Mouse (Mus musculus) kidney, embryonic 15.5 days (tissue): ENCODE measurements around the gene Plekha7. TPM values are rescaled to one million over a fixed set of nuclear protein-coding genes. Genes with fewer than 3 reads are reported as not detected.

Experiments
- ATAC-seq: fragments of 200-750 bp; cut with Nextera tagmentation; replicated peaks from 2 replicates; pipeline ENCODE4 v1.8.0; 2017; ENCODE audit warnings: moderate TSS enrichment; ENCODE audit not compliant: low FRiP score
- H3K27ac ChIP-seq: fragments of 300-500 bp; sonication (generic); 2 replicates; pipeline ENCODE4 v1.5.1; 2015; ENCODE audit warnings: mild to moderate bottlenecking, inconsistent platforms
- H3K27me3 ChIP-seq: fragments of 300-500 bp; sonication (generic); 2 replicates; pipeline ENCODE4 v1.6.1; 2015; ENCODE audit warnings: inconsistent platforms
- H3K36me3 ChIP-seq: fragments of 300-500 bp; sonication (generic); 2 replicates; pipeline ENCODE4 v1.6.1; 2015; ENCODE audit warnings: inconsistent platforms
- H3K4me1 ChIP-seq: fragments of 300-500 bp; sonication (generic); 2 replicates; pipeline ENCODE4 v1.6.1; 2015; ENCODE audit warnings: inconsistent platforms
- H3K4me2 ChIP-seq: fragments of 300-500 bp; sonication (generic); 2 replicates; pipeline ENCODE4 v1.6.1; 2015; ENCODE audit warnings: moderate library complexity, mild to moderate bottlenecking, inconsistent platforms
- H3K4me3 ChIP-seq: fragments of 300-500 bp; sonication (generic); replicated peaks from 2 replicates; pipeline ENCODE4 v1.5.1; 2015; ENCODE audit warnings: mild to moderate bottlenecking, inconsistent platforms
- H3K9ac ChIP-seq: fragments of 300-500 bp; sonication (generic); 2 replicates; pipeline ENCODE4 v1.6.1; 2015; ENCODE audit warnings: mild to moderate bottlenecking, inconsistent platforms
- H3K9me3 ChIP-seq: fragments of 300-500 bp; sonication (generic); replicated peaks from 2 replicates; pipeline ENCODE4 v1.6.1; 2016; ENCODE audit warnings: inconsistent platforms
- WGBS: fragments of 180-500 bp; shearing (Covaris S2); methylation state at CpG from one replicate; pipeline ENCODE4 v1.1.7; 2015; ENCODE audit warnings: mixed read lengths; 5-methylcytosine and 5-hydroxymethylcytosine counted together
- polyA plus RNA-seq: library from polyadenylated mRNA; unstranded; fragments of >200 nt; fragmentation: Nextera tagmentation; extraction: Ambion mirVana; gene quantifications from 2 replicates; pipeline ENCODE4 v1.2.1, GENCODE M21; 2015

Plekha7 gene
- polyA plus RNA-seq, 1 experiment from 2014 or later = 14.1 TPM

DNA sequence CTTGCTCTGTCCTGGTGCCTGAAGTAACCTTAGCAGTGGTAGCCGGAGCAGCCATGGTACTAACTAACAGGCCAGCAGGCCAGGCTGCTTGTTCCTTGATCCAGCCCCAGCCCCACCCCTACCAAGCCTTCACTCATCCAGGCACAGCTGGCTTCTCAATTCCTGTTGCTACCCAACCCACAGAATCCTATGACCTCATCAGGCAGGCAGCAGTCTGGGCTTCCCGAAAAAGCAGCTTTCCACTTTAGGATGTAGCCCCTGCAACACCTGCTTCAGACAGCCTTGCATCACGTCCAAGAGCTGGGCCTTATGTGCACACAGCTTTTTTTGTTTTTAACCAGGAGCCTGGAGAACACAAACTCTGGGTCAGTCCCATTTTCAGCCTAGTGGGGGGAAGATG is 117.0 kb downstream of the Plekha7 start:
- ATAC-seq = no peak
- Histone ChIP-seq H3K9me3 (no peaks in the 10 kb centered on the region), H3K9ac (no peak overlapping the region), H3K27me3 (no peaks in the 10 kb centered on the region), H3K4me3 (no peak overlapping the region), H3K36me3 (no peaks in the 10 kb centered on the region), H3K27ac (no peak overlapping the region), H3K4me1 (peaks cover 3% of the 10 kb centered on the region; the same call in 1 of the 2 replicates), H3K4me2 (no peak overlapping the region)
- 32% methylated on average over 3 of the region's 3 CpGs for WGBS

DNA sequence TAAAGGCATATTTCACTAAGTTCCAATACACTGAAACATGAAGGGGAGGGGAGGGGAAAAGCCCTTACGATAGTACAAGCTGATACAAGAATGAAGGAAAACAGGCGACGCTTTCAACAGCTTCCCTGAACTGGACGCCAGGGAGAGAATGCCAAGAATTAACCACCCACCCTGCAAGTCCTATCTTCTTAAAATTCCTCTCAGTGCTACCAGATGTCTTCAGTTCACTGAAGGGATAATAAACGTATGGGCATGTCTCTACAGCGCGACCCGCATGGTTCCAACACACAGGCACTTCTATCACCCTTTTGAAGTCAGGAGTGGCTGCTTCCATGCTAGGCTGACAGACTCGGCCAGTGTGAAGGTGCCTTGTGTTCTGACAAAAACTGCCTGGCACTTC is 118.5 kb downstream of the Plekha7 start:
- Histone ChIP-seq H3K9me3 (no peaks in the 10 kb centered on the region), H3K27ac (no peak overlapping the region), H3K4me3 (no peak overlapping the region), H3K4me2 (no peak overlapping the region), H3K9ac (no peak overlapping the region), H3K4me1 (peaks cover 3% of the 10 kb centered on the region; the same call in 1 of the 2 replicates), H3K27me3 (no peaks in the 10 kb centered on the region), H3K36me3 (no peaks in the 10 kb centered on the region)
- 52% methylated on average over 9 of the region's 9 CpGs for WGBS
- no peak for ATAC-seq

DNA sequence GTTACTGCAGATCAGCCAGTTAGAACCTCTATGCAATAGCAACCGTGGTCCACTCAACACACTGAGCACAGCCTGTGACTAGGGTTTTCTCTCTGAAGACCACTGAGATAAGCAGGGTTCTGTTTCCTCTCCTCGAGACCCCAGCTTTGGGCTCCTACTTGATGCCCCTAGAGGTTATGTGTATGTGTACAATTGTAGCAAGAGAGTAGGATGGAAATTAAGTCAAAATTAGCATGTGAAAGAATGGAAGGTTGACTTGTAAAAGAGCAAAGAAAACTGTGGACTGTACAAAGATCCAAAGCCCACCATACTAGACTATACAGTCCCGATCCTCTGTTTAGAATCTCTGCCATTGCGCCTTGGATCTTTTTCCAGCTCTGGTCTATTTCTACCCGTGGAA is 119.8 kb downstream of the Plekha7 start:
- H3K27ac ChIP-seq = no peak overlapping the region
- no peaks in the 10 kb centered on the region for H3K9me3 ChIP-seq
- H3K4me1 ChIP-seq = peaks cover 3% of the 10 kb centered on the region; the same call in 1 of the 2 replicates
- H3K4me3 ChIP-seq = no peak overlapping the region
- ATAC-seq = no peak
- no peaks in the 10 kb centered on the region for H3K36me3 ChIP-seq
- H3K4me2 ChIP-seq = no peak overlapping the region
- no peaks in the 10 kb centered on the region for H3K27me3 ChIP-seq
- 85% methylated on average over 5 of the region's 5 CpGs for WGBS
- H3K9ac ChIP-seq = no peak overlapping the region

DNA sequence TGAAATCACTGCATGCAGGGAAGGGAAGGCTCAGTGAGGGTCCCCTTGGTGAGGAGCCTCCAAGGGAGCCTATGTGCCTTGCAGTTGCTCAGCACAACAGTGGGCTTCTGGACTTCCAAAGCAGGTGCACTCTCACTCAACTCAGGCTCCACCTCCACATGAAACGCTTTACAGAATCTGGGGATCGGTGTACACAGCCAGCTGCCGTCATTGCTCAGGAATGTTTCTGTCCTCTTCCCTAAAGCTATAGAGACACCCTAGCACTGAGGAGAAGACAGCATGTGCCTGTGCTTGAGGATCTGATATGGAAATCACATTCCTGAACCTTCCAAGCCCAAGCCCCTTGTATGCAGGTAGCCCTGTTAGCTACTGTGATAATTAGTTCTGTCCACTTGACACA is 120.7 kb downstream of the Plekha7 start:
- Histone ChIP-seq H3K27me3 (no peaks in the 10 kb centered on the region), H3K27ac (no peak overlapping the region), H3K36me3 (no peaks in the 10 kb centered on the region), H3K9ac (no peak overlapping the region), H3K4me1 (peaks cover 3% of the 10 kb centered on the region; the same call in 1 of the 2 replicates), H3K4me3 (no peak overlapping the region), H3K9me3 (no peaks in the 10 kb centered on the region), H3K4me2 (no peak overlapping the region)
- ATAC-seq = no peak
- WGBS = 80% methylated on average over 3 of the region's 3 CpGs

DNA sequence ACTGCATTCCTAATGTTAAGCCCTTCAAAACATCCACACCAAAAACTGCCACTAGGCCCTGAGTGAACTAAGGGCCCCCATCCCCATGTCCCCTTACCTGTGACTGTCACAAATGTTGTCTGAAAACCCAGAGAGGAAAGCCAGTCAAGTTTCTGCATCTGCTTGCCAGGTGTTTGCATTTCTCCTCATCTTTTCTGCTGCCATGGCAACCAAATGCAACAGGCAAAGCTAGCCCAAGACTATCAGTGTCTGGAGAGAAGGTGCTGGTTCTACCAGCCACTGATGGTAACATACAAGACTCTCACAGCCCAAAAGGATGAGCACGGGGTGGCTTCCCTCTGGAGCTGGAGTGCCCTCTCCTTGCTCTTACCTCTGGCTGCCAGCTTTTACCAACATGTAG is 121.3 kb downstream of the Plekha7 start:
- Histone ChIP-seq H3K4me1 (peaks cover 3% of the 10 kb centered on the region; the same call in 1 of the 2 replicates), H3K9ac (no peak overlapping the region)

DNA sequence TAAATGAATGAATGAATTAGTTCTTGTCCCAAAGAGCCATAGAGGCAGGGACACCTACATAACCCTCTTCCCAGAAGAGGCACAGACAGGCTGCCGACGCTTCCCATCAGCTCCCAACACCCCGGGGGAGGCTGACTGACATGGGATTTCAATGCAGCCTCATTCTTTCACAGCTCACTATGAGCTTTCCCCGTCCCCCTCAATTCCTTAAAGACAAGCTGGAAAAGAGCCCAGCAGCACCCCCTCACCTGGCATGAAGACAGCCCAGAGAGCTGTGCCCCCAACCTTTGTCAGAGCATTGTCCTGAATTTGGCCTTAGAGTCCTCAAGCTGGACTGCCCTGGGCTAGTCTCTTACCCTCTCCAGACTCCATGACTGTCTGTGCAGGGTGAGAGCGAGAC is 122.0 kb downstream of the Plekha7 start:
- Histone ChIP-seq H3K9me3 (no peaks in the 10 kb centered on the region), H3K4me3 (no peak overlapping the region), H3K9ac (no peak overlapping the region), H3K4me2 (no peak overlapping the region), H3K27me3 (no peaks in the 10 kb centered on the region), H3K27ac (no peak overlapping the region), H3K36me3 (no peaks in the 10 kb centered on the region), H3K4me1 (0 out of 2 replicates have a peak, but pooled peaks cover 3% of the 10 kb centered on the region)
- 75% methylated on average over 5 of the region's 5 CpGs for WGBS
- ATAC-seq = no peak

More for the DNA sequence above, 121.3 kb downstream of the Plekha7 start:
- no peak for ATAC-seq
- Histone ChIP-seq H3K36me3 (no peaks in the 10 kb centered on the region), H3K9me3 (no peaks in the 10 kb centered on the region), H3K27ac (no peak overlapping the region), H3K27me3 (no peaks in the 10 kb centered on the region), H3K4me2 (no peak overlapping the region), H3K4me3 (no peak overlapping the region)
- WGBS = 90% methylated on average over 1 of the region's 1 CpGs

DNA sequence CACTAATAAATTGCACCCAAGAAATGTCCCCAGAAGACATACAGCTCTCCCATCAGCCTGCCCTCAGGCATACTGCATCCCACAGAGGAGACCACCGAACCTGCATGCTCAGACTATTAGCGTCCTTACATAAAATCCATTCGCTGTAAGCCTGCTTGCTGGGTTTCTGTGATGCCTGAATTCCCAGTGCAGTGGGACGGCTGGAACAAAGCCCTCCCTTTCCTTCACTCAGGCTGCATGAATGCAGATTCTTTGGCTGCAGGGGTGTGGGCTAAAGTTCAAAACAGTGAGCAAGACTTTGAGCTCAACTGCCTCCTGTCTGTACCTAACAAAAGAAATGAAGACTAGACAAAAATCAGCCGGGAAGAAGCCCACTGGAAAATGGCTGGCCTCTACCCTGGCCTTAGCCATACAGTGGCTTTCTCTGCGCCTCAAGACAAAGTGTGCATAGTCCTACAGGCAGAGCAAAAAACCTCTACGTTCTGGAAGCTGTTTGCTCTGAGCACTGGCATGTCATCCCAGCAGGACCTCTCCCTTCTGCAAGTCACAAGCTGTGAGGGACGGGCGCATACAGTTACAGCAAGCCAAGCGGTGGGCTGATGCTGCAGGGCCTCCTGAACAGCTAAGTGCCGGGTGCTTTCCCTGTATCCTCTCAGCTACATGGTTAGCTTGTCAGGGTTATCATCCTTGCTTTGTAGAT is 123.7 kb downstream of the Plekha7 start:
- 0 out of 2 replicates have a peak, but pooled peaks have one; percentile 6 for ATAC-seq
- Histone ChIP-seq H3K27me3 (no peaks in the 10 kb centered on the region), H3K9ac (no peak overlapping the region), H3K4me2 (no peak overlapping the region), H3K4me1 (no peaks in the 10 kb centered on the region), H3K4me3 (no peak overlapping the region), H3K36me3 (no peaks in the 10 kb centered on the region), H3K9me3 (no peaks in the 10 kb centered on the region), H3K27ac (no peak overlapping the region)
- 63% methylated on average over 11 of the region's 11 CpGs for WGBS

DNA sequence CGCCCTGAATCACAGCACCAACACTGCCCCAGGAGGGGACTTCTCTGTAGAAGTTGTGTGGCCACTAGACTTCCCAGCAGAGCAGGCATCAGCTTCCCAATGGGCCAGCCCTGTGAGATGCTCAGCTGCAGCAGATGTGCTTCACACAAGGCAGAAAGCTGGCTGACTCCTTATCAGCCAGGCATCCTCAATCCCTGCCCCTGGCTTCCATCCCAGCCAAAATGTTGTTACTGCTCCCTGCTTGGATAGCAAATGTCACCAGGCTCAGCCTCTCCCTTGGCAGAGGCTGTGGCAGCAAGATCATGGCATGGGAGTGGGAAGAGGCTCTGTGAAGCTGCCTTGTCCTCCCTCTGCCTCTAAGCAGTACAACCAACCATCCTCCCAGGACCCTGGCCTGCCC is 125.7 kb downstream of the Plekha7 start:
- no peaks in the 10 kb centered on the region for H3K4me1 ChIP-seq
- no peak for ATAC-seq
- H3K4me3 ChIP-seq = no peak overlapping the region
- H3K9ac ChIP-seq = no peak overlapping the region
- H3K9me3 ChIP-seq = no peaks in the 10 kb centered on the region
- H3K36me3 ChIP-seq = no peaks in the 10 kb centered on the region
- 96% methylated on average over 1 of the region's 1 CpGs for WGBS
- no peak overlapping the region for H3K4me2 ChIP-seq
- H3K27ac ChIP-seq = no peak overlapping the region
- no peaks in the 10 kb centered on the region for H3K27me3 ChIP-seq

DNA sequence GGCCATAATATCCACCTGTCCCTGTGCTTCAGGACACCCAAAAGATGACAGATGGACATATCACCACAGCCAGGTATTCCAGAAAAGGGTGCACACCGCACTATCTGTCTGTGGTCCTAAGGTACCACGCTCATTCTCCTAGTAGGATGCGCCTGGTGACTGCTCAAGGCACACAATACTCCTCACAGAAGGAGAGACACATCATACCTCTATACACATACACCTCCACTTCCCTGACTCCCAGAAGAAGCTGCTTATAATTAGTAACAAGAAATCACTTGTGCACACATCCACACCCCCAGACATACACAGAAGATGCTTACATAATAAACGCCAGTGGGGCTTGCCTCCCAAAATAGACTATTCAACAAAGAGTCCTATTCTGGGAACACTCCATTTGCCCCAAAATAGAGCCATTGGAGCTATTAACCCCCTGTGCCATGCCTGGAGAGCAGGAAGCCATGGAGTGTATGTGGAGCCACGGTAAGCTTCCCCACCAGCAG is 126.7 kb downstream of the Plekha7 start:
- no peak for ATAC-seq
- Histone ChIP-seq H3K27ac (no peak overlapping the region), H3K4me3 (no peak overlapping the region), H3K4me2 (no peak overlapping the region), H3K9me3 (no peaks in the 10 kb centered on the region), H3K27me3 (no peaks in the 10 kb centered on the region), H3K4me1 (no peaks in the 10 kb centered on the region), H3K36me3 (no peaks in the 10 kb centered on the region), H3K9ac (no peak overlapping the region)
- WGBS = 83% methylated on average over 5 of the region's 5 CpGs

DNA sequence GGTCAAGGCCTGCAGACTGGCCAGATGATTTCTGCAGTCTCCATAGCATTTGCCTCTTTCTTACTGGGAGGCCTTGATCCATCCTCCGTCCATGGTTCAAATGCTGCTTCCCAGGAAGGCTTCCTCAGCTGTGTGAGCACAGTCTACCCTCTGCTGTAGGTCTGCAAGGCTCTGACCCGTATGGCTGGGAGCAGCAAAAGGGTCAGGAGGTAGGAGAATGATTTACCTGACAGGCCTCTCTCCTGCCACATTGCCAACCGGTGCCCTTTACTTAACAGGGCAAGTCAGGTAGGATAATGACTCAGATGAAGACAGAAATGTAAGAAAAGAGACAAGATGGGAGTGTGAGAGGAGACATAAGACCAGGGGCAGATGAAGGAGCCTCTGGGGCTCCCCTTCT is 129.3 kb downstream of the Plekha7 start:
- Histone ChIP-seq H3K27me3 (no peaks in the 10 kb centered on the region), H3K9ac (no peak overlapping the region), H3K4me2 (no peak overlapping the region), H3K9me3 (no peaks in the 10 kb centered on the region), H3K27ac (no peak overlapping the region), H3K36me3 (no peaks in the 10 kb centered on the region), H3K4me3 (no peak overlapping the region), H3K4me1 (no peaks in the 10 kb centered on the region)
- 71% methylated on average over 3 of the region's 3 CpGs for WGBS
- 0 out of 2 replicates have a peak, but pooled peaks have one; percentile 25 for ATAC-seq

DNA sequence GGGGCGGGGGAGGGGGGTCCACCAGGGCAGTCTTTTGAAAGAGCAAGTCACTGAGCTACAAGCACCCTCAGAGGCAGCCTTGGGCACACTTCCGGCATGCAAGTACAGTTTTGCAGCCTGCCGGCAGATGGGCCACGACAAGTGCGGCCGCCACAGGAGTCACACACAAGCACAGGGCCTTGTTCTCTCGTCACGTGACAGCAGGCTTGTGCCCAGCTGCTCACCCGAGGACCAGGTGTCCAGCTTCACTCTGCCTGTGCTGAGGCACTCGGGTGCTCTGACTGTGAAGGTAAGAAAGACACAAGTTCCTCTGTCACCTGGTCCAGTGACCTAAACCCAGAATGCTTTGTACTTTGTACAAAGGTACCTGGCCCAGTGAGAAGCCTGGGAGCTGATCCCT is 135.4 kb downstream of the Plekha7 start:
- Histone ChIP-seq H3K36me3 (0 out of 2 replicates have a peak, but pooled peaks cover 8% of the 10 kb centered on the region), H3K4me2 (no peak overlapping the region), H3K27ac (no peak overlapping the region), H3K4me3 (no peak overlapping the region), H3K4me1 (0 out of 2 replicates have a peak, but pooled peaks cover 3% of the 10 kb centered on the region), H3K27me3 (no peaks in the 10 kb centered on the region), H3K9me3 (no peaks in the 10 kb centered on the region), H3K9ac (no peak overlapping the region)
- WGBS = 84% methylated on average over 10 of the region's 10 CpGs
- ATAC-seq = 0 out of 2 replicates have a peak, but pooled peaks have one; percentile 29

DNA sequence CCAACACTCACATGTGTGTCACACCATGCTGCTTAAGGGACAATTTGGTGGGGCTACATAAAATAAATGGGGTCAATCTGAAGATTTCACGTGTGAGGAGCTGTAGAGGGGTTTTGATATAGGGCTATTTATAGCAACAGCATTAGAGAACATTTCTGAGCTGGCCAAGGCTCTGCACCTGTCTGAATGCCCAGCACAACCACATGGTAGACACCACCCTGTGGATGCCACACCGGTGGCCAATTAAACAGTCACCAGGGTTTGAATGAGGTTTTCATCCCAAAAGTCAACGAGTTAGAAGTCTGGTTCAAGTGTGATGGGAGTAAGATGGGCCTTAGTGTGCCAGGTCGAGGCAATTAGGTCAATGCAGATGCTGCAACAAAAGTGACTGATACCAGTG is 138.8 kb downstream of the Plekha7 start:
- Histone ChIP-seq H3K4me2 (no peak overlapping the region), H3K27me3 (no peaks in the 10 kb centered on the region), H3K4me1 (0 out of 2 replicates have a peak, but pooled peaks cover 3% of the 10 kb centered on the region), H3K27ac (no peak overlapping the region), H3K36me3 (0 out of 2 replicates have a peak, but pooled peaks cover 8% of the 10 kb centered on the region), H3K9ac (no peak overlapping the region), H3K4me3 (no peak overlapping the region), H3K9me3 (no peaks in the 10 kb centered on the region)
- WGBS = 83% methylated on average over 4 of the region's 4 CpGs
- no peak for ATAC-seq
